Mouse (Mus musculus) lung, postnatal 0 days (tissue): ENCODE results near the gene Dpp8. TPM values are rescaled to one million over a fixed set of nuclear protein-coding genes. Genes with fewer than 3 reads are reported as not detected.
A peak's percentile ranks its signal among the peaks of the same experiment; 100 is the strongest.

Source experiments
- ATAC-seq: fragments of 200-750 bp; cut with Nextera tagmentation; 2 replicates; pipeline ENCODE4 v1.8.0; 2017; ENCODE audit warnings: moderate library complexity
- DNase-seq: peaks from one replicate; pipeline ENCODE4 v3.0.0-alpha.2; 2016; ENCODE audit warnings: low spot score
- H3K27ac ChIP-seq: fragments of 300-500 bp; sonication (generic); 2 replicates; pipeline ENCODE4 v1.5.1; 2014; ENCODE audit warnings: antibody characterized with exemption, mild to moderate bottlenecking, low read length, mixed read lengths
- H3K27me3 ChIP-seq: fragments of 300-500 bp; sonication (generic); replicated peaks from 2 replicates; pipeline ENCODE4 v1.6.1; 2014; ENCODE audit warnings: low read length, mixed read lengths; ENCODE audit not compliant: insufficient read depth
- H3K36me3 ChIP-seq: fragments of 300-500 bp; sonication (generic); 2 replicates; pipeline ENCODE4 v1.6.1; 2014; ENCODE audit warnings: low read length, mixed read lengths; ENCODE audit not compliant: insufficient read depth
- H3K4me1 ChIP-seq: fragments of 300-500 bp; sonication (generic); 2 replicates; pipeline ENCODE4 v1.6.1; 2014; ENCODE audit warnings: antibody characterized with exemption, low read depth, low read length, mixed read lengths; ENCODE audit not compliant: insufficient read depth
- H3K4me2 ChIP-seq: fragments of 300-500 bp; sonication (generic); replicated peaks from 2 replicates; pipeline ENCODE4 v1.6.1; 2014; ENCODE audit warnings: low read depth, mild to moderate bottlenecking, low read length, moderate library complexity, mixed read lengths
- H3K4me3 ChIP-seq: fragments of 300-500 bp; sonication (generic); 2 replicates; pipeline ENCODE4 v1.5.1; 2014; ENCODE audit warnings: low read depth, low read length
- H3K9ac ChIP-seq: fragments of 300-500 bp; sonication (generic); replicated peaks from 2 replicates; pipeline ENCODE4 v1.6.1; 2014; ENCODE audit warnings: low read depth, mild to moderate bottlenecking
- H3K9me3 ChIP-seq: fragments of 300-500 bp; sonication (generic); 2 replicates; pipeline ENCODE4 v1.6.1; 2016; ENCODE audit warnings: low read length, mixed read lengths
- CTCF ChIP-seq: IDR thresholded peaks from 2 replicates; pipeline ENCODE4 v1.5.1; 2016; ENCODE audit warnings: antibody characterized with exemption, mild to moderate bottlenecking
- EP300 ChIP-seq: IDR thresholded peaks from 2 replicates; pipeline ENCODE4 v1.6.1; 2016; ENCODE audit warnings: antibody characterized with exemption, mild to moderate bottlenecking, control low read depth
- WGBS: fragments of 180-500 bp; shearing (Covaris S2); extraction: QIAGEN DNeasy Blood & Tissue Kit; methylation state at CpG from one replicate; pipeline ENCODE4 v1.1.7; 2014; 5-methylcytosine and 5-hydroxymethylcytosine counted together
- polyA plus RNA-seq: library from polyadenylated mRNA; unstranded; fragments of >200 nt; fragmentation: Nextera tagmentation; extraction: Ambion mirVana; gene quantifications from 2 replicates; pipeline ENCODE4 v1.2.1, GENCODE M21; 2015

The Dpp8 gene
- polyA plus RNA-seq, 1 experiment from 2014 or later = 17.2 TPM

DNA sequence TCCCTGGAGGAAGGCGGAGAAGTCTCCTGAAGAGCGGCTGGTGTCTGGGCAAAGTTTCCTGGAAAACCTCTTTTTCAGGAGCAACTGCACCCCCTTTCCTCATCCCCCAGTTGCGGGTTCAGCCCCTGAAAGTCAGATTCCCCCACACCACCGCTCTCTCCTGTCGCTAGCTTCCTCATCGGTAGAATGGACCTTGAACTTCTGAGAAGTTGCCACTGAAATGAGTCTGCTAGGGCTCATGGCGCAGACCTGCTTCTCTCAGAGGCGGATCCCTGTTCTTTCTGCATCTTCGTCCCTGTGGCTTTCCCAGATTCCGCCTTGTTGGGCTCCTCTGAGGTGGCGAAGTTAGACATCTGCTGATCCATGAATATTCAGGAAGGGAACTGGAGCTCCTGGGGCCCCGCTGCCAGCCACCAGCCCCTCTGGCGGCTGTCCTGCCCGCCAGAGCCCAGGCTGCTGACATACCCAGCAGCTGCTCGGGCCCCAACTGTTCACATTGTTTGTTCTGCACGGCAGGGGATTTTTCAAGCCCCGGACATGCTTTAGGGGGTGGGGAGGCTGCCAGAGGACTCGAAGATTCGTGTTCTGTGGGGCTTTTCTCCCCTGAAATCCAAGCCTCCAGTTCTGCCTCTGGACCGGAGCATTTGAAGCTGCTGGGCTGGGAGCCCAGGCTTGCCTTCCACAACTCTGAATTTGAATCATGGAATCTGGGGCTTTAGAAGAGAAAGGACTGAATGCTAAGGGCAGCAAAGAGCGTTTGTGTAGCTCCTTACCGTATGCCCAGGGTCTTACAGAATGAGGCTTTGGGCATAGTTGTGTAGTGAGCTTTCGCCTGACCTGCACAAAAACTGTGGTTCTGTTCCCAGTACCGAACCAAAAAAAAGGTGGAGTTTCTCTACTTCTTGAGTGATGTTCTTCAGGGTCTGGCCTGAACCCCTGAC lies 77.2 kb downstream of the Dpp8 start:
- no peaks in the 10 kb centered on the region for H3K9me3 ChIP-seq
- peaks cover 16% of the 10 kb centered on the region for H3K4me1 ChIP-seq
- no peak overlapping the region; the same call in 1 of the 2 replicates for H3K9ac ChIP-seq
- no peak overlapping the region for H3K4me3 ChIP-seq
- whole genome bisulfite sequencing = 22% methylated on average over 24 of the region's 24 CpGs
- ATAC-seq (no peak), DNase-seq (no peak)
- TF ChIP-seq CTCF = no peak
- no peak for TF ChIP-seq EP300
- H3K36me3 ChIP-seq = no peaks in the 10 kb centered on the region
- no peaks in the 10 kb centered on the region for H3K27me3 ChIP-seq
- H3K4me2 ChIP-seq = peak overlapping the region; percentile 11; the same call in 1 of the 2 replicates
- H3K27ac ChIP-seq = no peak overlapping the region

- H3K27ac ChIP-seq = no peak overlapping the region
- H3K4me3 ChIP-seq = no peak overlapping the region
- ATAC-seq = no peak
- H3K9me3 ChIP-seq = no peaks in the 10 kb centered on the region
- H3K4me2 ChIP-seq = no peak overlapping the region
- peaks cover 14% of the 10 kb centered on the region for H3K4me1 ChIP-seq
- H3K9ac ChIP-seq = no peak overlapping the region
- H3K27me3 ChIP-seq = no peaks in the 10 kb centered on the region
- no peak for TF ChIP-seq EP300
- no peak for TF ChIP-seq CTCF
- WGBS = 80% methylated on average over 5 of the region's 5 CpGs
- H3K36me3 ChIP-seq = no peaks in the 10 kb centered on the region
- DNase-seq = no peak
These were observed 79.5 kb downstream of the Dpp8 start for GRCm38 (mm10) chr9:65111698-65112097.

DNA sequence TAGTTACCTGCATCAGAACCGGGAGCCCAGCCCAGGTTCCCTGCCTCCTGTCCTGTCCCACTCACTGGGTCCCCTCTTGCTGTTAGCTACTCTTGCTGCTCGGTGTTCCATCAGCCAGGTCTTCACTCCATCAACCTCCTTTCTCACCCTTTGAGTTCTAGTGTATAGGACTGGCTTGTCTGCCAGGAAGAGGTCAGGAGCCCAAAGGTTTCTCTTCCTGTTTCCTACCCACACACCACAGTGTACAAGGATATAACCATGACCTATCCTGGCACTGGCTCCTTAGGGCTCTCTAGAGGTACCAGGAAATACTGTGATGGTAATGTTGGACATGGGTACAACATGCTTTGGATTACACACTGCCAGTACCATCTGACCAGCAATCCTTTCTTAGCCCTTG lies 81.5 kb downstream of the Dpp8 start:
- no peak for TF ChIP-seq CTCF
- no peak for TF ChIP-seq EP300
- Histone ChIP-seq H3K27ac (no peak overlapping the region), H3K4me2 (no peak overlapping the region), H3K4me3 (no peak overlapping the region), H3K36me3 (no peaks in the 10 kb centered on the region), H3K27me3 (no peaks in the 10 kb centered on the region), H3K9ac (no peak overlapping the region), H3K4me1 (peaks cover 4% of the 10 kb centered on the region; the same call in 1 of the 2 replicates), H3K9me3 (no peaks in the 10 kb centered on the region)
- DNase-seq (no peak), ATAC-seq (no peak)
- 94% methylated on average over 2 of the region's 2 CpGs for WGBS

GRCm38 (mm10) chr9:65115891-65116290 lies 83.7 kb downstream of the Dpp8 start:
- TF ChIP-seq CTCF (no peak), EP300 (no peak)
- WGBS = 61% methylated on average over 2 of the region's 2 CpGs
- Histone ChIP-seq H3K27me3 (no peaks in the 10 kb centered on the region), H3K9ac (no peak overlapping the region), H3K36me3 (no peaks in the 10 kb centered on the region), H3K4me2 (no peak overlapping the region), H3K4me3 (no peak overlapping the region), H3K27ac (no peak overlapping the region), H3K4me1 (no peaks in the 10 kb centered on the region), H3K9me3 (no peaks in the 10 kb centered on the region)
- ATAC-seq (no peak), DNase-seq (no peak)

DNA sequence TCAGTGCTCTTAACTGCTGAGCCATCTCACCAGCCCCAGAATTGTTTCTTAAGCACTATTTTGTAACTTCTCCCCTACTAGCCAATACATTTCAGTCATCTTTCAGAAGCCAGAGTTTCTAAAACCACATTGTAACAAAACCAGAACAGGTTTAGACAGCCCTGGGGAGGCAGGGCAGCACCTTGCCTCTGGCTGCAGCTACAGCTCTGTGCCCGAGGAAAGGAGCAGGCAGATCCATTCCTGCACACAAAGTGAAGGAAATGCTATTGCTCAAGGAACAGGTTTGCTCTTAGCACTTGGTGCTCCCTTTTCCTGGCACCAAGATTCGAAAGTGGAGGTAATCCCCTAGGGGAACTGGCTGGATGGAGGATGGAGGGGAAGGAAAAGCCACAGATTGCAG lies 85.3 kb downstream of the Dpp8 start:
- DNase-seq (no peak), ATAC-seq (no peak)
- Histone ChIP-seq H3K4me1 (no peaks in the 10 kb centered on the region), H3K4me2 (no peak overlapping the region), H3K9me3 (no peaks in the 10 kb centered on the region), H3K27ac (no peak overlapping the region), H3K4me3 (no peak overlapping the region), H3K27me3 (no peaks in the 10 kb centered on the region), H3K9ac (no peak overlapping the region), H3K36me3 (no peaks in the 10 kb centered on the region)
- no peak for TF ChIP-seq EP300
- TF ChIP-seq CTCF = no peak
- WGBS = 67% methylated on average over 2 of the region's 2 CpGs

- no peak overlapping the region for H3K4me3 ChIP-seq
- TF ChIP-seq EP300 (no peak), CTCF (peak; percentile 95)
- H3K36me3 ChIP-seq = no peaks in the 10 kb centered on the region
These were observed 88.7 kb downstream of the Dpp8 start for GRCm38 (mm10) chr9:65120935-65121334.

More at GRCm38 (mm10) chr9:65120935-65121334, 88.7 kb downstream of the Dpp8 start:
- Histone ChIP-seq H3K27me3 (no peaks in the 10 kb centered on the region), H3K27ac (no peak overlapping the region), H3K9ac (no peak overlapping the region), H3K4me1 (no peaks in the 10 kb centered on the region), H3K9me3 (no peaks in the 10 kb centered on the region), H3K4me2 (no peak overlapping the region)
- ATAC-seq (peak; percentile 61), DNase-seq (peak; percentile 72)
- 10% methylated on average over 3 of the region's 3 CpGs for WGBS
